Mouse (Mus musculus): ENCODE measurements at regions not wholly inside any gene's neighbourhood (a gene's known extent, or its start where the extent isn't known, plus 50 kb on each side); places are given as distances from the start of the nearest gene placed in this dataset.
"Not testable (repeated sequence)": the region's sequence is repeated elsewhere in the genome, so short reads cannot be mapped to it uniquely, and the experiment has no call there.

DNA sequence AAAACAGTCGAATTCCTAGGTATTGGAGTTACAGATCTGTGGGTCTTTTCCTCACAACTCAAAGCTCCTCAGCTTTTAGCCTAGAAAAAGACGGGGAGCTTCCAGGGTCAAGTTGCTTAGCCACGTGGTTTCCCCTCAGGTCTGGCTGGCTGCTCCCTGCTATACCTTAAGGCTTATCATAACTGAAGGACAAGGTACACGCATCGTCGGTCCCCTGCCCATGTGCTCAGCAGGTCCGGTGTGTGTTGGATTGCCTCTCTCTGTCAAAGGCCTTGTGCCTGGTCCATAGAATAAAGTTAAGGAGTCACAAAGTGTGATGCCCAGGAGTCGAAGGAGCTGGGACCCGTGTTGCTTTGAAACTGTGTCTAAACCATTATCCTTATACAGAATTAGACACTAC is 337.7 kb upstream of the Rgma start:
- DNase-seq = no peak

GRCm38 (mm10) chr7:73039921-73040320 is 335.4 kb upstream of the Rgma start:
- peak; percentile 9 to 20 for DNase-seq

- DNase-seq = no peak
Measured at GRCm38 (mm10) chr7:73044316-73044715, 331.0 kb upstream of the Rgma start.

DNA sequence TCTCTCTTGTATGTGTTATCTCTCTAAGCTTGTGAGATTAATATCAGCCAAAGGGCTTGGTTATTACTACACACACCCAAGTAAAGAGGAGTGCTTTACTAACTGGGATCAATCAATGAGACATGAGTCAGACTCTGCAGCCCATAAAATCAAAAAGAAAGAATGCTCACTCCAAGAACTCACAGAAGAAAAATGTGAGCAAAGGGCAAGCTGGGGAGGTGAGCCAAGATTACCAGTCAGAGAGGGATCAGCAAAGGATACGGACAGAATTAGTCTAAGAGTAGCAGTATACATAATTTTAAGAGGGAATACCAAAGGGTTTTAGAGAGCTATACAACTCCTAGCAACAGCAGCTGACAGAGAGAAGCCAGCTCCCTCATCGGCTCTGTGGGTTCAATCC is 319.4 kb upstream of the Rgma start:
- no peak for DNase-seq

DNA sequence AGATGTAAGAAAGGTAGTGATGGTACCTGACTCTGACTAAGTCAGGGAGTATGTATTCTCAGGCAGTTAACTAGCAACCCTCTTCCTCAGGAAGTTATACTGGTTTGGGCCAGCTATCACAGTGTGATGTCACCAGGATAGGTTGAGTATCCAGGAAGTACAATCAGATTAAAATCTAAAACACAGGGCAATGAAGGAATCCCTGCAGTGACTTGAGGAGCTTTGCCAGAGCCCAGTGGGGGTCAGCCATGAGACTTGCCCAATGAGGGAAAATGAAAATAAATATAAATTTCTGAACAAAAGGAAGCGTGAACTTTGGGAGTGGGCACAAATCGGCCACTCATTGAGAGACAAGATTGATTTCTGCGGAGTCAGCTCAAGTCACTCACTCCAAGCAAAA is 311.8 kb upstream of the Rgma start:
- peak; percentile 24 to 51 for DNase-seq

DNA sequence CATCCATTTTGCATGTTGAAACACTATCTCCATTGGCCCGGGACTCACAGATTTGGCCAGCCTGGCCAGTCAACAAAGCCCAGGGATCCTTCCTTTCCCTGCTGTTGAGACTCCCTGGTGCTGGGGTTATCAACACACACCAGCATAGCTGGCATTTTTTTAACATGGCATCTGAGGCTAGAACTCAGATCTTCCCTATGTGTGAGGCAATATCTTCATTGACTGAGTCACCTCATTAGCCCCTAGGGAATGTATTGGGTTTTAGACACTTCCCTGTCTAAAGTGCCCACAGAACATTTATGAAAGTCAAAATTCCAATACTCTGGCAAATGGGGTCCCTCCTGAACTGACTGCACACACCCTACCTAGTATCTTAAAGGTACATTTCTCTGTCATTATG is 306.8 kb upstream of the Rgma start:
- no peak for DNase-seq

DNA sequence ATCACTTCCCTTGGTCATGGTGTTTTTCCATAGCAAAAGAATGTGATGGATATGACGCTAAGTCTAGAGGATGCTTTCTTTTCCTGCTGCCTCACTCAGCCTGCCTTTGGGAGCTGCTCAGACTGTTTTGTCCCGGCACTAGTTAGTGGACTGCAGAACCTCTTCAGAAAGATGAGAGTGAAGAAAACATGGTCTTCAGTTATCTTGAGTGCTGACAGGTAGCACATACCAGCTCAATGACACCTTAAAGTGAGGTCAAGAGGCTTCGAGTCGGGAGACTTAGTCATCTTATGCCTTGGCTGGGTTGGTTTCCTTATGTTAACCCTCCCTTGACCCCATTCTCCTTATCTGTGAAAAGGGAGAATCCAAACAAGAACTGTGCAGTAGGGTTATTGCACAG is 306.0 kb upstream of the Rgma start:
- DNase-seq = no peak

GRCm38 (mm10) chr7:73075391-73075790 is 299.9 kb upstream of the Rgma start:
- not testable (repeated sequence) for DNase-seq

GRCm38 (mm10) chr7:73087496-73088185 is 287.7 kb upstream of the Rgma start:
- DNase-seq = peak; percentile 35 to 39

DNA sequence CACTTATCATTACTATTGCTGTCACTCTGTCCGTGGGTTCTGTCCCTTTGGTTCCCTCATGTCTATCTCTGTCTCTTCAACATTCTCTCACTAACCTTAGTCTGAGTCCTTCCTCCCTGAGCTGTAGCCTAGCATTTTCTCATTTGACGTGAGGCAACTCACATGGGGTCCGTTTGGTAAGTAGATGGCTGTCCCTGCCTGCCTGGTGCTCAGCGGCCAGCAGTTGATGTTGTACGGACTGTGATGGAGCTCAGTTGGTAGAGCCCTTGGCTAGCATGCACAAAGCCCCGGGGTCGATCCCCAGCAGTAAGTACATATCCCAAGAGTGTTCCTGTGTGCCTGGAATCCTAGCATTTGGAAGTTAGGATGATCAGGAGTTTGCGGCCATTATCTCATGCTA is 287.0 kb upstream of the Rgma start:
- no peak for DNase-seq

- no peak for DNase-seq
Measured at GRCm38 (mm10) chr7:73091758-73092157, 283.6 kb upstream of the Rgma start.

GRCm38 (mm10) chr7:73094059-73094458 is 281.2 kb upstream of the Rgma start:
- DNase-seq = no peak

- no peak for DNase-seq
Measured at GRCm38 (mm10) chr7:73118871-73119270, 256.4 kb upstream of the Rgma start.

GRCm38 (mm10) chr7:73120276-73120675 is 255.0 kb upstream of the Rgma start:
- DNase-seq = no peak

DNA sequence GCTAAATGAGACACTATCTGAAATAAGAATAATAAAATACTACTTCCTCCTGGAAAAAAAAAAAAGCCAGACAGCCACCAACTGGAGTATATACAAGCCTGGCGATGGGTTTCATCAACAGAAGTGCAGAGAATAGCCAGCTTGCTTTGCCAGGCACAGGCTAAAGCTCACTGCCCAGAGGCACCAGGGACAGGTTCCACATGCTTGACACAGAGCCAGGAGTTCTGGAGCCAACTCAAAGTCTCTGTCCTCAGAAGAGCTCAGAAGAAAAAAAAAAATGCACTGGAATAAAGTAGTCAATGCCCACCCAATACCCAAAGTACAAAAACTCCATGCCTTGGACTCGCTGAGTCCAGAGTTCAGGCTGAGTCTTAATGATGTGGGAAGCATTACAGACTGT is 250.3 kb upstream of the Rgma start:
- DNase-seq = peak in 1 of 2 experiments; percentile 31

- DNase-seq = no peak
Measured at GRCm38 (mm10) chr7:73125864-73126263, 249.4 kb upstream of the Rgma start.

- DNase-seq = no peak
Measured at GRCm38 (mm10) chr7:73135786-73136185, 239.5 kb upstream of the Rgma start.

- DNase-seq = peak in 1 of 2 experiments; percentile 26
Measured at GRCm38 (mm10) chr7:73138269-73138668, 237.0 kb upstream of the Rgma start.

DNA sequence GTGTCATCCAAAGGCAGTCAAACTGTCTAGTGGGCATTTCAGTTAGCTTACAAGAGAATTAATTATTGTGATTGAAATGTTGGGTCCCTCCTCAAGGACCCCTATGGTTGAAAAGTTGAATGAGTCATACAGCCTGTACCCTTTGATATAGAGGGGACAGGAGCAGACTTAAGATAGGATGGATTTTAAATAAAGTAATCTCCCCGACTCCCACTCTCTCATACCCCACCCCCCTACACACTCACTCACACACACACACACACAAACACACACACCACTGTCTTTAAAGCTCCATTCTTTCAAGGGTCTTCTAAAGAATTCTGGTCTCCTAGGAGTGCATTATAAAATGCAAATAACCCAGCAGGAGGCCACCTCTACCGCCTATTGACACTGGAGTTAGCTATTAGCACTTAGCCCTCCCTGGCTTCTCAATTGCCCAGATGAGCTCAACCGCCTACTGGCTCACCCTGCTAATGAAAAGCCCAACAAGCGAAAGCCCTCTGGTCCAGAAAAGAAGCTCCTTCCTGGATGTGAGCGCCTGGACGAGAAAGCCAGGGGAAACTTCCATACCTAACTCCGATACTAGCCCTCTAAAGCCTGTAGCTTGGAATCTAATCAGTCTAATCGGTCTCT is 236.3 kb upstream of the Rgma start:
- no peak for DNase-seq

GRCm38 (mm10) chr7:73139901-73140300 is 235.4 kb upstream of the Rgma start:
- no peak for DNase-seq

GRCm38 (mm10) chr7:73141167-73141566 is 234.1 kb upstream of the Rgma start:
- no peak for DNase-seq

- peak in 1 of 2 experiments; percentile 26 for DNase-seq
Measured at GRCm38 (mm10) chr7:73143902-73144301, 231.4 kb upstream of the Rgma start.

- no peak for DNase-seq
Measured at GRCm38 (mm10) chr7:73144846-73145245, 230.5 kb upstream of the Rgma start.

GRCm38 (mm10) chr7:73147251-73147650 is 228.1 kb upstream of the Rgma start:
- no peak for DNase-seq

GRCm38 (mm10) chr7:73150436-73150835 is 224.9 kb upstream of the Rgma start:
- DNase-seq = no peak
